Mouse (Mus musculus): ENCODE measurements around the gene Sphk2. TPM values are rescaled to one million over a fixed set of nuclear protein-coding genes. Genes with fewer than 3 reads are reported as not detected.

Gene Sphk2
- polyA plus RNA-seq, 1 experiment: 16.9 TPM

- no peaks in the 10 kb centered on the region for H3K79me2 ChIP-seq (ENCODE audit: control insufficient read depth, insufficient read depth)
- peaks cover 15% of the 10 kb centered on the region for H3K27me3 ChIP-seq (ENCODE audit: control insufficient read depth, insufficient read depth, insufficient read length)
- H3K4me3 ChIP-seq (ENCODE audit: insufficient read depth, poor library complexity, severe bottlenecking): no peak overlapping the region
- TF ChIP-seq CEBPB (IDR thresholded peaks at IDR 0.05; ENCODE audit: low read depth): no peak
- no peak for TF ChIP-seq MYOD1 (IDR thresholded peaks at IDR 0.05; ENCODE audit: control insufficient read depth, insufficient read length, low read depth)
- no peak for TF ChIP-seq FOSL1 (IDR thresholded peaks at IDR 0.05; ENCODE audit: insufficient read depth, low read length, poor library complexity, severe bottlenecking)
- TF ChIP-seq MAX (IDR thresholded peaks at IDR 0.05): no peak
- TF ChIP-seq MYOG (IDR thresholded peaks at IDR 0.05; ENCODE audit: control insufficient read depth, extremely low read depth, insufficient read length): no peak
- no peak for TF ChIP-seq USF1 (IDR thresholded peaks at IDR 0.05; ENCODE audit: low read depth)
- no peak for TF ChIP-seq CTCF (IDR thresholded peaks at IDR 0.05; ENCODE audit: control insufficient read depth, insufficient read depth, insufficient read length)
- no peaks in the 10 kb centered on the region for H3K79me3 ChIP-seq (ENCODE audit: low read depth)
- H3K36me3 ChIP-seq (ENCODE audit: control insufficient read depth, insufficient read depth): no peaks in the 10 kb centered on the region
- H3ac ChIP-seq (ENCODE audit: control insufficient read depth, insufficient read length, low read depth): no peak overlapping the region
These were observed 14.2 kb downstream of the Sphk2 start for GRCm38 (mm10) chr7:45703521-45704033.

- Histone ChIP-seq H3K27me3 (ENCODE audit: control insufficient read depth, insufficient read depth, insufficient read length) (peaks cover 15% of the 10 kb centered on the region), H3ac (ENCODE audit: control insufficient read depth, insufficient read length, low read depth) (no peak overlapping the region), H3K79me2 (ENCODE audit: control insufficient read depth, insufficient read depth) (no peaks in the 10 kb centered on the region), H3K4me3 (ENCODE audit: insufficient read depth, poor library complexity, severe bottlenecking) (no peak overlapping the region), H3K79me3 (ENCODE audit: low read depth) (no peaks in the 10 kb centered on the region), H3K36me3 (ENCODE audit: control insufficient read depth, insufficient read depth) (no peaks in the 10 kb centered on the region)
- TF ChIP-seq FOSL1 (IDR thresholded peaks at IDR 0.05; ENCODE audit: insufficient read depth, low read length, poor library complexity, severe bottlenecking): no peak
- TF ChIP-seq MAX (IDR thresholded peaks at IDR 0.05): no peak
These were observed 14.8 kb downstream of the Sphk2 start for GRCm38 (mm10) chr7:45702809-45703520.

DNA sequence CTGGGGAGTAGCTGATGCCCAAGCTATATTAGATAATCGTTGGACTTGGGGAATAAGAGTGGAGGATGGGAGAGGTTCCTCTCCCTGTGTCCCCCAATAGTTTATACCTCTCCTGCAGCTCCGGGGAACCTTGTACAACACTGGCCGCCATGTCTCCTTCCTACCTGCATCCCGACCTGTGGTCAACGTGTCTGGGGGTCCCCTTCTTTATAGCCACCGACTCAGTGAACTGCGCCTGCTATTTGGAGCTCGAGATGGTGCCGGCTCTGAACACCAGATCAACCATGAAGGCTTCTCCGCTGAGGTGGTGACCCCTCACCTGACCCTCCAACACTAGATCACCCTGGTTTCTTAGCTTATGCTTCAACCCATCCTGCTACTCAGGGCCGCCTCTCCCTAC, 15.5 kb downstream of the Sphk2 start:
- H3K79me3 ChIP-seq (ENCODE audit: low read depth): no peaks in the 10 kb centered on the region
- H3K79me2 ChIP-seq (ENCODE audit: control insufficient read depth, insufficient read depth): no peaks in the 10 kb centered on the region
- H3ac ChIP-seq (ENCODE audit: control insufficient read depth, insufficient read length, low read depth): no peak overlapping the region
- H3K4me3 ChIP-seq (ENCODE audit: insufficient read depth, poor library complexity, severe bottlenecking): no peak overlapping the region
- no peak for TF ChIP-seq MYOG (IDR thresholded peaks at IDR 0.05; ENCODE audit: control insufficient read depth, extremely low read depth, insufficient read length)
- TF ChIP-seq CTCF (IDR thresholded peaks at IDR 0.05; ENCODE audit: control insufficient read depth, insufficient read depth, insufficient read length): no peak
- no peak for TF ChIP-seq CEBPB (IDR thresholded peaks at IDR 0.05; ENCODE audit: low read depth)
- no peak for TF ChIP-seq MYOD1 (IDR thresholded peaks at IDR 0.05; ENCODE audit: control insufficient read depth, insufficient read length, low read depth)
- no peak for TF ChIP-seq MAX (IDR thresholded peaks at IDR 0.05)
- TF ChIP-seq USF1 (IDR thresholded peaks at IDR 0.05; ENCODE audit: low read depth): no peak
- TF ChIP-seq FOSL1 (IDR thresholded peaks at IDR 0.05; ENCODE audit: insufficient read depth, low read length, poor library complexity, severe bottlenecking): no peak
- H3K36me3 ChIP-seq (ENCODE audit: control insufficient read depth, insufficient read depth): no peaks in the 10 kb centered on the region
- H3K27me3 ChIP-seq (ENCODE audit: control insufficient read depth, insufficient read depth, insufficient read length): peaks cover 15% of the 10 kb centered on the region

GRCm38 (mm10) chr7:45701607-45702006, 16.2 kb downstream of the Sphk2 start:
- Histone ChIP-seq H3ac (ENCODE audit: control insufficient read depth, insufficient read length, low read depth) (no peak overlapping the region), H3K36me3 (ENCODE audit: control insufficient read depth, insufficient read depth) (no peaks in the 10 kb centered on the region), H3K79me3 (ENCODE audit: low read depth) (no peaks in the 10 kb centered on the region), H3K27me3 (ENCODE audit: control insufficient read depth, insufficient read depth, insufficient read length) (peaks cover 15% of the 10 kb centered on the region), H3K79me2 (ENCODE audit: control insufficient read depth, insufficient read depth) (no peaks in the 10 kb centered on the region), H3K4me3 (ENCODE audit: insufficient read depth, poor library complexity, severe bottlenecking) (no peak overlapping the region)
- TF ChIP-seq FOSL1 (IDR thresholded peaks at IDR 0.05; ENCODE audit: insufficient read depth, low read length, poor library complexity, severe bottlenecking): no peak
- no peak for TF ChIP-seq CTCF (IDR thresholded peaks at IDR 0.05; ENCODE audit: control insufficient read depth, insufficient read depth, insufficient read length)
- TF ChIP-seq USF1 (IDR thresholded peaks at IDR 0.05; ENCODE audit: low read depth): no peak
- TF ChIP-seq MYOG (IDR thresholded peaks at IDR 0.05; ENCODE audit: control insufficient read depth, extremely low read depth, insufficient read length): no peak
- no peak for TF ChIP-seq MYOD1 (IDR thresholded peaks at IDR 0.05; ENCODE audit: control insufficient read depth, insufficient read length, low read depth)
- no peak for TF ChIP-seq MAX (IDR thresholded peaks at IDR 0.05)
- TF ChIP-seq CEBPB (IDR thresholded peaks at IDR 0.05; ENCODE audit: low read depth): no peak

DNA sequence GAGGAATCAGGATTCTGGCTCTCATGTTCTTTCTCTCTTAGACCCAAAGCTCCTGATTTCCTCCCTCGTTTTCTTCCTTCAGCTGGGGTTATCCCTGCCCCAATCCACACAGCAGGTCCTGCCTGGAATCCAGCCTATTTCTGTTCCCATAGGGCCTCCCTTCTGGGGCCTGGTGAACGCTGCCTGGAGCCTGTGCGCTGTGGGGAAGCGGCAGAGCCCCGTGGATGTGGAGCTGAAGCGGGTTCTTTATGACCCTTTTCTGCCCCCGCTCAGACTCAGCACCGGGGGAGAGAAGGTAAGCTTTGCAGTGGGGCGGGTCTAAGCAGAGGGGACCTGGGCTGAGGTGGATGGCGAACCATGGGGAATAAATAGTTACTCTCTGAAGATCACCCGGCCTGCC, 16.7 kb downstream of the Sphk2 start:
- Histone ChIP-seq H3K4me3 (ENCODE audit: insufficient read depth, poor library complexity, severe bottlenecking) (no peak overlapping the region), H3K79me2 (ENCODE audit: control insufficient read depth, insufficient read depth) (no peaks in the 10 kb centered on the region), H3K79me3 (ENCODE audit: low read depth) (no peaks in the 10 kb centered on the region), H3ac (ENCODE audit: control insufficient read depth, insufficient read length, low read depth) (no peak overlapping the region), H3K27me3 (ENCODE audit: control insufficient read depth, insufficient read depth, insufficient read length) (peaks cover 15% of the 10 kb centered on the region), H3K36me3 (ENCODE audit: control insufficient read depth, insufficient read depth) (no peaks in the 10 kb centered on the region)
- TF ChIP-seq CEBPB (IDR thresholded peaks at IDR 0.05; ENCODE audit: low read depth) (no peak), USF1 (IDR thresholded peaks at IDR 0.05; ENCODE audit: low read depth) (no peak), CTCF (IDR thresholded peaks at IDR 0.05; ENCODE audit: control insufficient read depth, insufficient read depth, insufficient read length) (no peak), MYOD1 (IDR thresholded peaks at IDR 0.05; ENCODE audit: control insufficient read depth, insufficient read length, low read depth) (no peak), FOSL1 (IDR thresholded peaks at IDR 0.05; ENCODE audit: insufficient read depth, low read length, poor library complexity, severe bottlenecking) (no peak), MYOG (IDR thresholded peaks at IDR 0.05; ENCODE audit: control insufficient read depth, extremely low read depth, insufficient read length) (no peak)
